ENCODE assay signal across 10 mouse cellular contexts in genomic region chr1:38478246-38478743, GRCm38 (mm10).
DNase-seq lines count a peak whose midpoint lies in the region; ATAC-seq and TF ChIP-seq lines count a peak whose summit lies in the region.
"Had no signal": no experiment of that assay in that cellular context is flagged by ENCODE, and none has a peak within 500 bp of the region (broad histone marks: within the 10 kb centered on the region; RNA-seq: fewer than 3 reads in every experiment).

No protein-coding gene starts in this region.

- no peak overlapping the region for H3K27ac ChIP-seq in kidney, postnatal 0 days
- H3K27ac ChIP-seq in heart, embryonic 15.5 days: no peak overlapping the region

- DNase-seq in kidney, postnatal 0 days (ENCODE audit: low spot score): peak; percentile 53
- no peak for DNase-seq in kidney, postnatal 4 days
- DNase-seq in fat pad, adult 2 months (ENCODE audit: extremely low read depth, low read depth, low spot score): peak; percentile 1
- DNase-seq in lung, postnatal 14 days: peak; percentile 40
- DNase-seq in cerebellum, adult 11 months: no peak
- no peak for DNase-seq in spleen, postnatal 4 days (ENCODE audit: low spot score in 2 of 2)
- DNase-seq: embryo, embryonic 11 days; kidney, postnatal 14 days; right cerebral cortex, postnatal 25 days had no signal

- no peaks in the 10 kb centered on the region for H3K9me3 ChIP-seq in kidney, postnatal 0 days (replicated peaks; ENCODE audit: low read length)
- no peaks in the 10 kb centered on the region for H3K9me3 ChIP-seq in heart, embryonic 15.5 days (replicated peaks)

- H3K4me1 ChIP-seq in kidney, postnatal 0 days (replicated peaks; ENCODE audit: insufficient read depth, low read length): peaks cover 5% of the 10 kb centered on the region; the same call in 1 of the 2 replicates
- peaks cover 12% of the 10 kb centered on the region for H3K4me1 ChIP-seq in heart, embryonic 15.5 days (replicated peaks)

- H3K4me2 ChIP-seq in kidney, postnatal 0 days (ENCODE audit: low read length): no peak overlapping the region
- H3K4me2 ChIP-seq in heart, embryonic 15.5 days: peak overlapping the region; percentile 15; the same call in 1 of the 2 replicates

- ATAC-seq in kidney, postnatal 0 days (replicated peaks; ENCODE audit: low FRiP score, low read depth): no peak; the same call in 1 of the 2 replicates
- no peak for ATAC-seq in heart, embryonic 15.5 days (replicated peaks; ENCODE audit: insufficient number of reproducible peaks, insufficient read depth, low FRiP score, low read depth)

- no peak overlapping the region for H3K9ac ChIP-seq in kidney, postnatal 0 days (ENCODE audit: low read depth, low read length)
- no peak overlapping the region for H3K9ac ChIP-seq in heart, embryonic 15.5 days

- no peak overlapping the region for H3K4me3 ChIP-seq in kidney, postnatal 0 days (replicated peaks; ENCODE audit: low read depth, low read length)
- H3K4me3 ChIP-seq in heart, embryonic 15.5 days: no peak overlapping the region

- 22% methylated on average over 9 of the region's 9 CpGs for WGBS in kidney, postnatal 0 days
- 11% methylated on average over 9 of the region's 9 CpGs for WGBS in heart, embryonic 15.5 days

- no peak for TF ChIP-seq CTCF in kidney, postnatal 0 days (IDR thresholded peaks at IDR 0.05; ENCODE audit: low read depth)

- no peaks in the 10 kb centered on the region for H3K36me3 ChIP-seq in kidney, postnatal 0 days (ENCODE audit: insufficient read depth, low read length)
- no peaks in the 10 kb centered on the region for H3K36me3 ChIP-seq in heart, embryonic 15.5 days

- no peaks in the 10 kb centered on the region for H3K27me3 ChIP-seq in kidney, postnatal 0 days (ENCODE audit: insufficient read depth, low read length)
- H3K27me3 ChIP-seq in heart, embryonic 15.5 days: no peaks in the 10 kb centered on the region

Comparison
In these comparisons a context has a peak if more than half of its experiments do, and no peak if none do; other contexts are left out.
1. DNase-seq: peak in kidney, postnatal 0 days (single experiment), fat pad, adult 2 months (single experiment) and lung, postnatal 14 days (single experiment); none in kidney, postnatal 4 days (0 of 2), cerebellum, adult 11 months (single experiment) and spleen, postnatal 4 days (0 of 2).